Mouse (Mus musculus): Measurements from ENCODE around the gene Gm49380. TPM values are rescaled to one million over a fixed set of nuclear protein-coding genes. Genes with fewer than 3 reads are reported as not detected.
"Not testable (repeated sequence)": the region's sequence is repeated elsewhere in the genome, so short reads cannot be mapped to it uniquely, and the experiment has no call there.

Gm49380 gene
- polyA plus RNA-seq, 1 experiment from 2014 or later: 0.12 TPM

DNA sequence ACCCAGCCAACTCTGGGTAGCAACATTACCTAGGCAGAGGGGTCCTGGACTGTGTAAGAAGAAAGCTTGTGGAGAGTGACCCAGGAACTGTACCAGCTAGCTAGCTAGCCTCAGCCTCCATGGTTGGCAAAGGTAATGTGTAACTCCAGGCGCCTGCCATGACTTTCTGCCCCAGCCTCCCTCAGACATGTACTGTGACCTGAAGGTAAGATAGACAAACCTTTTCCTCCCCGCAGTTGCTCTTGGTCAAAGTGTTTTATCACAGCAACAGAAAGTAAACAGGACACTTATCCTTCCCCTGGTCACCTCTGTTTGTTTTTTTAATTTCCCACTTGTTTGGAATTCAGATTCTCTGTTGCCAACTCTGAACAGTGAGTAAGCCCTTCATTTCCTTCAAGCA, 1.2 kb upstream of the Gm49380 start:
- Histone ChIP-seq H3K36me3 (ENCODE audit: control insufficient read depth, insufficient read depth, low read length) (no peaks in the 10 kb centered on the region), H3K4me1 (ENCODE audit: control insufficient read depth, insufficient read depth, low read length) (peaks cover 13% of the 10 kb centered on the region), H3K27ac (ENCODE audit: low read length) (no peak overlapping the region), H3K9me3 (ENCODE audit: control insufficient read depth, low read length) (no peaks in the 10 kb centered on the region), H3K4me3 (ENCODE audit: low read length) (no peak overlapping the region), H3K9ac (ENCODE audit: low read depth, low read length) (no peak overlapping the region), H3K27me3 (replicated peaks; ENCODE audit: control insufficient read depth, insufficient read depth, low read length) (no peaks in the 10 kb centered on the region), H3K4me2 (ENCODE audit: low read depth, low read length) (no peak overlapping the region)
- WGBS: 58% methylated on average over 2 of the region's 2 CpGs
- ATAC-seq: no peak

DNA sequence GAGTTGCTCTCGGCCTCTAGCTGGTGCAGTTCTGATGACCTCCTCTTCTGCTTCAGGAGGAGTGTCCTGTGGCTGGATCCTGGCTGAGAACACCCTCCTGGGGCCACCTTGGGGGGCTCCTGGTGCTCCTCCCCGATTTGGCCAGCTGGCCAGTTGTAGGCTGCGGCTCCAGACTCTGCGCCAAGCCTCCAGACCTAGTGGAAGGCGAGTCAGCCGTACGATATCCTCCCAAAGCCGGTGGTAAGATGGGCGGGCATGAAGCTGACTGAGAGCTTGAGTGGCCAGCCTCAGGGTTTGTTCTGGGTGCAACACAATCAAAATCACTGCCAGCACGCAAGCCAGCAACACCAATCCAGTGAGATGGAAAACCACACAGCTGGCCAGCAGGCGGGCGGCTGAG, 1.4 kb downstream of the Gm49380 start:
- not testable (repeated sequence) for H3K36me3 ChIP-seq (ENCODE audit: control insufficient read depth, insufficient read depth, low read length); ATAC-seq; H3K27me3 ChIP-seq (replicated peaks; ENCODE audit: control insufficient read depth, insufficient read depth, low read length); H3K27ac ChIP-seq (ENCODE audit: low read length); H3K9me3 ChIP-seq (ENCODE audit: control insufficient read depth, low read length); H3K9ac ChIP-seq (ENCODE audit: low read depth, low read length)
- 47% methylated on average over 10 of the region's 12 CpGs for WGBS
- Histone ChIP-seq H3K4me2 (ENCODE audit: low read depth, low read length) (peak overlapping the region; percentile 50), H3K4me3 (ENCODE audit: low read length) (peak overlapping the region; percentile 80; the same call in 1 of the 2 replicates), H3K4me1 (ENCODE audit: control insufficient read depth, insufficient read depth, low read length) (peaks cover 35% of the 10 kb centered on the region)

DNA sequence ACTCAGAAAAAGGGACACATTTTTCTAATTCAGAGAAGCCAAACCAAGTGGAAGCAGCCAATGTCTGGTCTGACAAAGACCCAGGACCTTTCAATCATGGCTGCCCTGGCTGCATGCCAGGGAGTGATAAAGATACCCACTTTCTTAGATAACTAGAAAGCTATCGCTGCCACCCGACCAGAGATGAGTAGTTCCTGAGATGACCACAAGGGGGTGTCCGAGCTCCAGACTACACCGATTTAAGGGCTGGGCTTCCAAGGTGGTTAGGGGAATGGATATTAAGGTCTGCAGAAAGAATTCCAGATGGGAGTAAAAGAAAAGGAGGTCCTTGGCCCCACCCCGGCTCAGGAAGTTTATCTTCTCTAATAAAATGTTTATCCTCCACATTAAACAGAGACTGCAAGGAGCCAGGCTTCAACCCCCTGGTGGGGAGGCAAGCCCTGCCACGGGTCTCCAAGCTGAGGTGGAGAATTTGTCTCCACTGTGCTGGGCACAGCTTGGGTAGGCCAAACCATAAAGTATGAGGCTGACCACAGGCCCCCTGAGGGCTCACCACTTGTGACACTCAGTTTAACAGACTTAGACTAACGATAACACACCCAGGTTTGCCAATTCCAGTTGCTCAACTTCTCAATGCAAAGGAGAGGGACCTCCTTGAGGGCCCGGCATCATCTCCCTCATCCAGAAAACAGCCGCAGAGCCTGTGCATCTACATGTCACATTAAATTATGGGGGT, 3.8 kb downstream of the Gm49380 start:
- H3K27ac ChIP-seq (ENCODE audit: low read length): no peak overlapping the region; the same call in none of the 2 replicates
- WGBS: 21% methylated on average over 9 of the region's 9 CpGs

DNA sequence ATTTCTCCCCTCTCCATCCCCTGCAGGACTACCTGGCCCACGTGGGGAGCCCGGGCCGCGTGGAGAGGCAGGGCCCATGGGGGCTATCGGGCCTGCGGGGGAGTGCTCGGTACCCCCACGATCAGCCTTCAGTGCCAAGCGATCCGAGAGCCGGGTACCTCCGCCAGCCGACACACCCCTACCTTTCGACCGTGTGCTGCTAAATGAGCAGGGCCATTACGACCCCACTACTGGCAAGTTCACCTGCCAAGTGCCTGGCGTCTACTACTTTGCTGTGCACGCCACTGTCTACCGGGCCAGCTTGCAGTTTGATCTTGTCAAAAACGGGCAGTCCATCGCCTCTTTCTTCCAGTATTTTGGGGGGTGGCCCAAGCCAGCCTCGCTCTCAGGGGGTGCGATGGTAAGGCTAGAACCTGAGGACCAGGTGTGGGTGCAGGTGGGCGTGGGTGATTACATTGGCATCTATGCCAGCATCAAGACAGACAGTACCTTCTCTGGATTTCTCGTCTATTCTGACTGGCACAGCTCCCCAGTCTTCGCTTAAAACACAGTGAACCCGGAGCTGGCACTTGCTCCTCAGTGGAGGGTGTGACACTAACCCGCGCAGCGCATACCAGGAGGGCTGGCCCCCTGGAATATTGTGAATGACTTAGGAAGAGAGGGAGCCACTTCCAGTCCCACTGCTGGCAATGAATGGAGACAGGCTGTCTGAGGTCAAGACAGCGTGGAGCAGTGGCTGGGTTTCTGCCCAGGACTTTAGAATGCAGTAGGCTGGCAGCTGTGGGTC, 4.8 kb downstream of the Gm49380 start:
- Histone ChIP-seq H3K4me2 (ENCODE audit: low read depth, low read length) (peak overlapping the region; percentile 22; the same call in 1 of the 2 replicates), H3K27me3 (replicated peaks; ENCODE audit: control insufficient read depth, insufficient read depth, low read length) (no peaks in the 10 kb centered on the region), H3K27ac (ENCODE audit: low read length) (peak overlapping the region; percentile 81; the same call in 1 of the 2 replicates), H3K4me1 (ENCODE audit: control insufficient read depth, insufficient read depth, low read length) (peaks cover 38% of the 10 kb centered on the region), H3K9ac (ENCODE audit: low read depth, low read length) (peak overlapping the region; percentile 53), H3K4me3 (ENCODE audit: low read length) (peak overlapping the region; percentile 28; the same call in 1 of the 2 replicates), H3K9me3 (ENCODE audit: control insufficient read depth, low read length) (no peaks in the 10 kb centered on the region), H3K36me3 (ENCODE audit: control insufficient read depth, insufficient read depth, low read length) (0 out of 2 replicates have a peak, but pooled peaks cover 3% of the 10 kb centered on the region)
- no peak for ATAC-seq
- WGBS: 80% methylated on average over 31 of the region's 31 CpGs

More for the DNA sequence above, 3.8 kb downstream of the Gm49380 start:
- Histone ChIP-seq H3K27me3 (replicated peaks; ENCODE audit: control insufficient read depth, insufficient read depth, low read length) (no peaks in the 10 kb centered on the region), H3K36me3 (ENCODE audit: control insufficient read depth, insufficient read depth, low read length) (0 out of 2 replicates have a peak, but pooled peaks cover 3% of the 10 kb centered on the region), H3K9me3 (ENCODE audit: control insufficient read depth, low read length) (no peaks in the 10 kb centered on the region), H3K4me2 (ENCODE audit: low read depth, low read length) (peak overlapping the region; percentile 48), H3K4me1 (ENCODE audit: control insufficient read depth, insufficient read depth, low read length) (peaks cover 38% of the 10 kb centered on the region), H3K9ac (ENCODE audit: low read depth, low read length) (peak overlapping the region; percentile 55), H3K4me3 (ENCODE audit: low read length) (peak overlapping the region; percentile 16)
- no peak for ATAC-seq

DNA sequence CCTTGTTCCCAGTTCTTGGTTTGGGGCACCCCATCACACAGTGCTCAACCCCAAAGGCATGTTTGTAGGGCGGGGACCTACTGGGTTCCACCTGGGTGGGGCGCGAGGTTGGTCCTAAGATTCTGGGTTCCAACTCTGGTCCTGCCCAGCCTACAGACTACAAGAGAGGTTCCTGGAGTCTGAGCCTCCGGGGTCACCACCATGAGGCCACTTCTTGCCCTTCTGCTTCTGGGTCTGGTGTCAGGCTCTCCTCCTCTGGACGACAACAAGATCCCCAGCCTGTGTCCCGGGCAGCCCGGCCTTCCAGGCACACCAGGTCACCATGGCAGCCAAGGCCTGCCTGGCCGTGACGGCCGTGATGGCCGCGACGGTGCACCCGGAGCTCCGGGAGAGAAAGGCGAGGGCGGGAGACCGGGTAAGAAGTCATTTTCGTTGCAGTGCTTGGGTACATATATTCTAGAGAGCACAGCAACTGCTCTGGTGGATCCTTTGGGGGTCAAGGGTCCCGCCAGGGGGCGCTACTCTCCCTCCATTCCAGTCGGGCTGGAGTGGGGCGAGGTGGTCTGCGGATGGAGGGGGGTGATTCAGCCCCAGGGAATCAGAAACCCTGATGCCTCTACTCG, 5.6 kb downstream of the Gm49380 start:
- H3K4me2 ChIP-seq (ENCODE audit: low read depth, low read length): peak overlapping the region; percentile 40
- H3K36me3 ChIP-seq (ENCODE audit: control insufficient read depth, insufficient read depth, low read length): 0 out of 2 replicates have a peak, but pooled peaks cover 3% of the 10 kb centered on the region
- H3K27me3 ChIP-seq (replicated peaks; ENCODE audit: control insufficient read depth, insufficient read depth, low read length): no peaks in the 10 kb centered on the region
- H3K4me3 ChIP-seq (ENCODE audit: low read length): peak overlapping the region; percentile 28
- H3K9ac ChIP-seq (ENCODE audit: low read depth, low read length): peak overlapping the region; percentile 53
- peak overlapping the region; percentile 81 for H3K27ac ChIP-seq (ENCODE audit: low read length)
- 0 out of 2 replicates have a peak, but pooled peaks have one; percentile 8 for ATAC-seq
- peaks cover 38% of the 10 kb centered on the region for H3K4me1 ChIP-seq (ENCODE audit: control insufficient read depth, insufficient read depth, low read length)
- H3K9me3 ChIP-seq (ENCODE audit: control insufficient read depth, low read length): no peaks in the 10 kb centered on the region
- 49% methylated on average over 25 of the region's 25 CpGs for WGBS

DNA sequence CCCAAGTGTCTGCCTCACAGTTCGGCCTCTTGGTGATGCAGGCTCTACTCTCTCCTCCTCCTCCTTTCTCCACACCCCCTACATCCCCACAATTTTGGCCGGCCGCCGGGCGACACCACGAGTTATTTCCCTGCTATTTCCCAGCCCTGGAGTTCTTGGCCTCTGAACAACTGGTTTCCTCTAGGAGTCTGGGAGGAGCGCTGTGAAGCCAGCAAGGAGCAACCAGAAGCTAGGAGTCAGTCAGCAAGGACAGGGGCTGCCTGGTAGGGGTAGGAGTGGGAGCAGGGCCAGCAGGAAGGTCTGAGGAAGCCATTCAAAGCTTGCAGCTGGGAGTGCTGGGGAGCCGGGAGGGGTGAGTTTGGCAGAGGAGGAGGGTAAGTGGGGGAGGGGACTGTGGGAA, 6.2 kb downstream of the Gm49380 start, which contains the start of gene C1qtnf5:
C1qtnf5 (plus strand) TSS at position 136 of the 400 bp plus-strand sequence.
- Histone ChIP-seq H3K27me3 (replicated peaks; ENCODE audit: control insufficient read depth, insufficient read depth, low read length) (no peaks in the 10 kb centered on the region), H3K27ac (ENCODE audit: low read length) (peak within 1 kb of the TSS; percentile 81), H3K4me3 (ENCODE audit: low read length) (peak within 1 kb of the TSS; percentile 28), H3K9ac (ENCODE audit: low read depth, low read length) (peak within 1 kb of the TSS; percentile 53), H3K4me1 (ENCODE audit: control insufficient read depth, insufficient read depth, low read length) (peaks cover 38% of the 10 kb centered on the region), H3K36me3 (ENCODE audit: control insufficient read depth, insufficient read depth, low read length) (0 out of 2 replicates have a peak, but pooled peaks cover 3% of the 10 kb centered on the region), H3K4me2 (ENCODE audit: low read depth, low read length) (peak within 1 kb of the TSS; percentile 40), H3K9me3 (ENCODE audit: control insufficient read depth, low read length) (no peaks in the 10 kb centered on the region)
- peak; percentile 73 for ATAC-seq
- WGBS: 45% methylated on average over 8 of the region's 8 CpGs

DNA sequence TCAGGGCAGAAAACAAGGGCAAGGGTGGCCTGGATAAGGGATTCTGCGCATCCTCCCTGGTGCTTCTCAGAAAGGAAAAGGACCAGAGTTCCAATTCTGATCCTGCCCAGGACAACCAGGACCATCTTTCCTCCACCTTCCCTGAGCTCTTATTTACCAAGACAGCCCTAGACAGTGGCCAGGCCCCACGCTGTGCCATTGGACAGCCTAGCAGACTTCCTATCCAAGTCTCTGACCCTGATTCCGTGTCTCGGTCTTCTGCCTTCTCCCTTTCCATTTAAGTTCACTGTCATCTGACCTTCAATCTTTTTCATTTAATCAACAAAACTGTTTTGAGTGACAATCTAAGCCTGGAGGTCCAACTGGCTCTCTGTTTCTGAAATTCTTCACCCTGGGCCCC, 6.7 kb downstream of the Gm49380 start:
- Histone ChIP-seq H3K4me2 (ENCODE audit: low read depth, low read length) (no peak overlapping the region), H3K4me3 (ENCODE audit: low read length) (no peak overlapping the region), H3K36me3 (ENCODE audit: control insufficient read depth, insufficient read depth, low read length) (peaks cover 3% of the 10 kb centered on the region; the same call in 1 of the 2 replicates), H3K27me3 (replicated peaks; ENCODE audit: control insufficient read depth, insufficient read depth, low read length) (no peaks in the 10 kb centered on the region), H3K27ac (ENCODE audit: low read length) (peak overlapping the region; percentile 5; the same call in 1 of the 2 replicates), H3K9me3 (ENCODE audit: control insufficient read depth, low read length) (no peaks in the 10 kb centered on the region), H3K9ac (ENCODE audit: low read depth, low read length) (no peak overlapping the region), H3K4me1 (ENCODE audit: control insufficient read depth, insufficient read depth, low read length) (peaks cover 38% of the 10 kb centered on the region)
- 65% methylated on average over 4 of the region's 4 CpGs for WGBS
- ATAC-seq: no peak

DNA sequence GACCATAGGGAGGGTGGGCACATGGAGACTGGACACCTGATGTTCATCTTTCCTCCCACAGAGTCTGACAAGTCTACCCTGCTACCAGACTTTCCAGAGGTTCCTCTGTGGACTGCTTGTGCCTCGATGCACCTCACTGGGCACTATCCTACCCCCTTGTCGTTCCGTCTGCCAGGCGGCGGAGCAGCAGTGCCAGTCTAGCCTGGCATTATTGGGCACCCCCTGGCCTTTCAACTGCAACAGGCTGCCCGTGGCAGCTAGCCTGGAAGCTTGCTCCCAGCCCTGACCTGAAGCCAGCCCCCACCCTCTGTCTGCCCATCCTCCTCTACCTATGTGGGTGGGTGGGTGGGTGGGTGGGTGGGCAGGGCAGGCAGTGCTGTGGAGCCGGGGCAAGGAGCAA, 7.1 kb downstream of the Gm49380 start:
- Histone ChIP-seq H3K27me3 (replicated peaks; ENCODE audit: control insufficient read depth, insufficient read depth, low read length) (no peaks in the 10 kb centered on the region), H3K4me2 (ENCODE audit: low read depth, low read length) (no peak overlapping the region), H3K27ac (ENCODE audit: low read length) (no peak overlapping the region), H3K4me1 (ENCODE audit: control insufficient read depth, insufficient read depth, low read length) (peaks cover 38% of the 10 kb centered on the region), H3K4me3 (ENCODE audit: low read length) (no peak overlapping the region), H3K36me3 (ENCODE audit: control insufficient read depth, insufficient read depth, low read length) (peaks cover 3% of the 10 kb centered on the region; the same call in 1 of the 2 replicates), H3K9ac (ENCODE audit: low read depth, low read length) (no peak overlapping the region), H3K9me3 (ENCODE audit: control insufficient read depth, low read length) (no peaks in the 10 kb centered on the region)
- no peak for ATAC-seq
- 90% methylated on average over 7 of the region's 7 CpGs for WGBS

DNA sequence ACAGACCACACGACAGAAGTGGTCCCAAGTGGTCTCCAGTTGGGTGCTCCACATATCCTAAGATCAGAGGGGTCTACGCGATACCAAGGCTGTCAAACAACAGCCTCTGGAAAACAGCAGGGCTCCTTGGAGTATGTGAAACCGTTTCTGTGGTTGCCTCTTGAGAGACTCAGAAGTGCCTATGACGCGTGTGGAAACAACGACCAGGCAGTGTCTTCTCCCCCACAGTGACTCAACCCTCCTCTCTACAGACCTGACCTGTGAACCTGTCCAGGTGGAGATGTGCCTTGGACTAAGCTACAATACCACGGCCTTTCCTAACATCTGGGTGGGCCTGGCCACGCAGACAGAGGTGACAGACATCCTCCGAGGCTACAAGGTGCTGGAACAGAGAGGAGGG, 7.5 kb downstream of the Gm49380 start:
- ATAC-seq: no peak
- Histone ChIP-seq H3K4me3 (ENCODE audit: low read length) (no peak overlapping the region), H3K27ac (ENCODE audit: low read length) (no peak overlapping the region), H3K4me1 (ENCODE audit: control insufficient read depth, insufficient read depth, low read length) (peaks cover 38% of the 10 kb centered on the region), H3K27me3 (replicated peaks; ENCODE audit: control insufficient read depth, insufficient read depth, low read length) (no peaks in the 10 kb centered on the region), H3K9ac (ENCODE audit: low read depth, low read length) (no peak overlapping the region), H3K9me3 (ENCODE audit: control insufficient read depth, low read length) (no peaks in the 10 kb centered on the region), H3K36me3 (ENCODE audit: control insufficient read depth, insufficient read depth, low read length) (peaks cover 3% of the 10 kb centered on the region; the same call in 1 of the 2 replicates), H3K4me2 (ENCODE audit: low read depth, low read length) (no peak overlapping the region)
- 84% methylated on average over 10 of the region's 10 CpGs for WGBS

Data from intestine, embryonic 16.5 days (tissue).